Mouse (Mus musculus): ENCODE measurements around the gene Ints6.

GRCm38 (mm10) chr14:62724560-62724959 lies 36.4 kb downstream of the Ints6 start:
- TF ChIP-seq POLR2A (IDR thresholded peaks at IDR 0.05; ENCODE audit: borderline replicate concordance, extremely low read depth, low read depth, low read length) (no peak), CTCF (IDR thresholded peaks at IDR 0.05; ENCODE audit: insufficient read depth, low read length) (no peak)

All from lung, adult 2 months (tissue).